Mouse (Mus musculus) hindbrain, postnatal 0 days (tissue): ENCODE measurements around the gene Catsper2. TPM values are rescaled to one million over a fixed set of nuclear protein-coding genes. Genes with fewer than 3 reads are reported as not detected.
A peak's percentile ranks its signal among the peaks of the same experiment; 100 is the strongest.

Experiments
- ATAC-seq: fragments of 200-750 bp; cut with Nextera tagmentation; 2 replicates; pipeline ENCODE4 v1.8.0; 2017; ENCODE audit warnings: mild to moderate bottlenecking, moderate TSS enrichment, moderate library complexity
- DNase-seq: peaks from one replicate; pipeline ENCODE4 v3.0.0-alpha.2; 2015; ENCODE audit warnings: low spot score
- H3K27ac ChIP-seq: fragments of 300-500 bp; sonication (generic); 2 replicates; pipeline ENCODE4 v1.5.1; 2014; ENCODE audit warnings: mild to moderate bottlenecking
- H3K27me3 ChIP-seq: fragments of 300-500 bp; sonication (generic); 2 replicates; pipeline ENCODE4 v1.6.1; 2014; ENCODE audit warnings: low read length, mixed read lengths; ENCODE audit not compliant: insufficient read depth
- H3K36me3 ChIP-seq: fragments of 300-500 bp; sonication (generic); 2 replicates; pipeline ENCODE4 v1.6.1; 2014; ENCODE audit warnings: low read length, mixed read lengths; ENCODE audit not compliant: insufficient read depth
- H3K4me1 ChIP-seq: fragments of 300-500 bp; sonication (generic); 2 replicates; pipeline ENCODE4 v1.6.1; 2014; ENCODE audit warnings: antibody characterized with exemption, low read length, mixed read lengths; ENCODE audit not compliant: insufficient read depth
- H3K4me2 ChIP-seq: fragments of 300-500 bp; sonication (generic); 2 replicates; pipeline ENCODE4 v1.6.1; 2014; ENCODE audit warnings: low read depth, mild to moderate bottlenecking, low read length, moderate library complexity, mixed read lengths
- H3K4me3 ChIP-seq: fragments of 300-500 bp; sonication (generic); 2 replicates; pipeline ENCODE4 v1.5.1; 2014; ENCODE audit warnings: low read length
- H3K9ac ChIP-seq: fragments of 300-500 bp; sonication (generic); replicated peaks from 2 replicates; pipeline ENCODE4 v1.6.1; 2014; ENCODE audit warnings: mild to moderate bottlenecking, low read length, moderate library complexity, mixed read lengths
- H3K9me3 ChIP-seq: fragments of 300-500 bp; sonication (generic); 2 replicates; pipeline ENCODE4 v1.6.1; 2016; ENCODE audit warnings: low read length, mixed read lengths
- CTCF ChIP-seq: IDR thresholded peaks from 2 replicates; pipeline ENCODE4 v1.5.1; 2016; ENCODE audit warnings: antibody characterized with exemption, control low read depth, low read depth
- WGBS: fragments of 180-500 bp; shearing (Covaris S2); extraction: QIAGEN DNeasy Blood & Tissue Kit; methylation state at CpG from one replicate; pipeline ENCODE4 v1.1.7; 2014; 5-methylcytosine and 5-hydroxymethylcytosine counted together
- polyA plus RNA-seq: library from polyadenylated mRNA; unstranded; fragments of >200 nt; fragmentation: Nextera tagmentation; extraction: Ambion mirVana; gene quantifications from 2 replicates; pipeline ENCODE4 v1.2.1, GENCODE M21; 2015
- total RNA-seq: library from RNA; depleted of rRNA; stranded (reverse); fragments of >200 nt; gene quantifications from 2 replicates; pipeline ENCODE4 v1.2.3, GENCODE M21; 2014

Gene Catsper2
- total and polyA plus RNA-seq, 2 experiments from 2014 or later = 2.1 to 4.3 TPM

GRCm38 (mm10) chr2:121452361-121452760, 38.8 kb upstream of the Catsper2 start:
- TF ChIP-seq CTCF = no peak
- ATAC-seq (no peak), DNase-seq (no peak)
- Histone ChIP-seq H3K27me3 (no peaks in the 10 kb centered on the region), H3K4me1 (peaks cover 9% of the 10 kb centered on the region; the same call in 1 of the 2 replicates), H3K9me3 (no peaks in the 10 kb centered on the region), H3K4me2 (no peak overlapping the region), H3K9ac (no peak overlapping the region), H3K4me3 (no peak overlapping the region), H3K36me3 (peaks cover 13% of the 10 kb centered on the region; the same call in 1 of the 2 replicates), H3K27ac (no peak overlapping the region)
- WGBS = 83% methylated on average over 4 of the region's 4 CpGs

DNA sequence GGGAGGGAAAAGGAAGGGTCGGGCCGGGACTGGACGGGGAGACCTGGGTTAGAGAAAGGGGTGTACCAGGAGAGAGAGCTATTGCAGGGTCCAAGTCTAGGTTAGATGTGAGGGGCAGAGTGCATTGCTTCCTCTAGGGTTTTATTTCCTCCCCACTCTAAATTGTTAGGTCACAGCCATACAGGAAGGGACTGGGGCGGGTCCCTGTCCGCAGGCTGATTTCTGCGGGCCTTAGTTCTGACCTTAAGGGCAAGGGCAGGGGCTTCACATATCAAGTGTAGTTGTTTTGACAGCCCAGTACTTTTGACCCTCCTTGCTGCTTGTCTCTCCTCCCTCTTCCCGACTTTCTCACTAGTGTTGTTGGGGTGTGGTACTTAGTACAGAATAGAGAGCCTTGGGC, 36.5 kb upstream of the Catsper2 start:
- peak overlapping the region; percentile 92 for H3K9ac ChIP-seq
- peak overlapping the region; percentile 89 for H3K4me3 ChIP-seq
- peak overlapping the region; percentile 98 for H3K27ac ChIP-seq
- H3K9me3 ChIP-seq = no peaks in the 10 kb centered on the region
- peak overlapping the region; percentile 79 for H3K4me2 ChIP-seq
- peaks cover 13% of the 10 kb centered on the region; the same call in 1 of the 2 replicates for H3K36me3 ChIP-seq
- ATAC-seq (no peak), DNase-seq (no peak)
- 0 out of 2 replicates have a peak, but pooled peaks cover 4% of the 10 kb centered on the region for H3K4me1 ChIP-seq
- WGBS = 3% methylated on average over 7 of the region's 7 CpGs
- no peak for TF ChIP-seq CTCF
- H3K27me3 ChIP-seq = no peaks in the 10 kb centered on the region

DNA sequence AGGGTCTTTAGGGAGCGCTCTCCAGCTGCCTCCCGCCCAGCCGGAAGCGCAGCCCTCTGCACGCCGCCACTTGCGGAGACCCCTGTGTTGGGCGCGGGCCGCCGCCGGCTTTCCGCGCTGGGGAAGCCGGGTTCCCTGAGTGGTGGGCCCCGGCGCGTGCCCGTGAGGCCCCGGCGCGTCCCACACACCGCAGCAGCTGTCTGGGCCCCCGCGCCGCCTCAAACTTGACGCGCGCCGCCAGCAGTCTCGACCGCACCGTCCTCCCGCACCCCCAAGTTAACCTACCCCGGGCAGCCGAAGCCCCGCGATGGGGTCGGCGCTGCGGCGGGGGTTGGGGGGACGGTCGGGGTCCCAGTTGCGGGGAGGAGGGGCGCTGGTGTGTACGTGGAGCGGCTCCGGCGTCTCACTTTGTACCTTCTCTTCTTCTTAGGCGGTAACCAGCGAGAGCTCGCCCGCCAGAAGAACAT, 36.0 kb upstream of the Catsper2 start:
- no peak for DNase-seq
- Histone ChIP-seq H3K9ac (peak overlapping the region; percentile 92), H3K4me3 (peak overlapping the region; percentile 89), H3K4me1 (0 out of 2 replicates have a peak, but pooled peaks cover 4% of the 10 kb centered on the region), H3K9me3 (no peaks in the 10 kb centered on the region), H3K36me3 (peaks cover 13% of the 10 kb centered on the region; the same call in 1 of the 2 replicates), H3K27ac (peak overlapping the region; percentile 98), H3K4me2 (peak overlapping the region; percentile 79), H3K27me3 (no peaks in the 10 kb centered on the region)
- peak; percentile 65 for ATAC-seq
- WGBS = under 1% methylated on average over 53 of the region's 54 CpGs
- no peak for TF ChIP-seq CTCF

DNA sequence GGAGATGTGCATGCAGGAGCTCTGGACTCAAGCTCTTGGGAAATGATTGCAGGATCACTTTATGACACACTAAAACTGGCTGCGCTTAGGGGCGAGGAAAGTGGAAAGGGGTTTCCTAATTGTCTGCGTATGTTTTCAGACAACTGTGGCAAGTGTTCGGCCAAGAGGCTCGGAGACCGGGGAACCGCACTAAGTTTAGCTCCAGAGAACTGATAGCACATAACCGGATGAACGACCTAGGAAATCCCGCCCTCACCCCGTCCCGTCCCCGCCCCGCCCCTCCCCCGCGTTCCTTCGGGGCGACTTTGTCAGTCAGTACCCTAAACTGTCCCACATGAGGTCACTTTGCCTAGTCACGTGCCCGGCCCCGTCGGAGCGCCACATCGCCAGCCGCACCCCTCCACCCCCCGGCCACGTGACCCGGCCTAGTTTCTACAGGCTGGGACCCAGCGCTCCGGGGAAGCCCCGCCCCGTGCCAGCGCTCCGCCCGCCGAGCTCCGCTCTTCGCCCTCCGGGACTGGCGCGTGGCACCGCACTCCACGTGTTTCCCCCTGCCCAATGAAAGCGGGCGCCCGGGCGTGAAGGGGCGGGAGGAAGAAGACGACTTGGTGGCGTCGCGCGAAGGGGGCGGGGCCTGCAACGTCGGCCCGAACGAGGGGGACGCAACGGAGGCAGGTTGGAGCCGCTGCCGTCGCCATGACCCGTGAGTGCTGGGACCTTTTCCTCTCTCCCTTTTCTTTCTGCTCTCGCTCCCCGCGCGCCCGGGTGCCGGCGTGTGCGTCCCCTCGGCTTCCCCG, 35.3 kb upstream of the Catsper2 start, which contains the start of gene Serf2:
Gene Serf2, plus strand, starts transcription at position 457 of the 797 bp plus-strand sequence.
- H3K27me3 ChIP-seq = no peaks in the 10 kb centered on the region
- peak within 1 kb of the TSS; percentile 79 for H3K4me2 ChIP-seq
- peak within 1 kb of the TSS; percentile 89 for H3K4me3 ChIP-seq
- H3K9me3 ChIP-seq = no peaks in the 10 kb centered on the region
- 0 out of 2 replicates have a peak, but pooled peaks cover 4% of the 10 kb centered on the region for H3K4me1 ChIP-seq
- peak; percentile 99 for DNase-seq
- H3K9ac ChIP-seq = peak within 1 kb of the TSS; percentile 92
- WGBS = 1% methylated on average over 61 of the region's 74 CpGs
- H3K36me3 ChIP-seq = peaks cover 13% of the 10 kb centered on the region; the same call in 1 of the 2 replicates
- peak; percentile 99 for ATAC-seq
- H3K27ac ChIP-seq = peak within 1 kb of the TSS; percentile 98
- TF ChIP-seq CTCF = no peak

DNA sequence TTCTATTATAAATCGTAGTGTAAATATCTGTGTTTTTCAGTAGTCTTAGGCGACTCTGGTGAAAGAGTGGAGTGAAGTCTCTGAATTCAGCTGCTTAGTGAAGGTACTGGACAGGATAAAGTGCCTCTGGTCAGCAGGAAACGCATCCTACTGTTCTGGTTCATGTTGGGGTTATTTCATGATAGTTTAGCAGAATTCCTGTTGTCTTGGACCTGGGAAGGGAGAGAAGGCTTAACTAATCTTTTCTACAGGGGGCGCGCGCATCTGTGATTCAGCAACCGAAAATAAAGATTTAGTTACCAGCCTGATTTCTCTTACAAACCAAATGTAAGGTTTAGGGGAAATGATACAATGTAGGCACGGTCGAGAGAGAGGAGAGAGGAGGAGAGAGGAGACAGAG, 34.5 kb upstream of the Catsper2 start:
- peak overlapping the region; percentile 79 for H3K27ac ChIP-seq
- peak; percentile 40 for DNase-seq
- ATAC-seq = no peak
- peaks cover 6% of the 10 kb centered on the region; the same call in 1 of the 2 replicates for H3K36me3 ChIP-seq
- H3K4me1 ChIP-seq = 0 out of 2 replicates have a peak, but pooled peaks cover 4% of the 10 kb centered on the region
- H3K9ac ChIP-seq = peak overlapping the region; percentile 28; the same call in 1 of the 2 replicates
- peak overlapping the region; percentile 79 for H3K4me2 ChIP-seq
- 17% methylated on average over 9 of the region's 9 CpGs for WGBS
- H3K4me3 ChIP-seq = peak overlapping the region; percentile 89
- peak; percentile 50 for TF ChIP-seq CTCF
- no peaks in the 10 kb centered on the region for H3K27me3 ChIP-seq
- H3K9me3 ChIP-seq = no peaks in the 10 kb centered on the region

- Histone ChIP-seq H3K27ac (no peak overlapping the region), H3K9me3 (no peaks in the 10 kb centered on the region), H3K27me3 (no peaks in the 10 kb centered on the region), H3K4me1 (peaks cover 15% of the 10 kb centered on the region), H3K4me3 (no peak overlapping the region), H3K4me2 (no peak overlapping the region), H3K36me3 (peaks cover 3% of the 10 kb centered on the region; the same call in 1 of the 2 replicates), H3K9ac (no peak overlapping the region)
- TF ChIP-seq CTCF = no peak
- DNase-seq = no peak
- ATAC-seq = no peak
- 96% methylated on average over 3 of the region's 3 CpGs for WGBS
Measured at GRCm38 (mm10) chr2:121447006-121447405, 33.4 kb upstream of the Catsper2 start.
